Mouse (Mus musculus) pancreas, adult 10 weeks (tissue): ENCODE measurements around the gene Pbld2. TPM values are rescaled to one million over a fixed set of nuclear protein-coding genes. Genes with fewer than 3 reads are reported as not detected.

Source experiments
- polyA plus RNA-seq: library from polyadenylated mRNA; stranded (reverse); fragments of 350-450 nt; fragmentation: Illumina TruSeq; extraction: RNeasy Lipid Tissue Mini Kit (QIAGEN cat#74804); gene quantifications from one replicate; pipeline ENCODE4 v1.2.3, GENCODE M21; 2015; ENCODE audit warnings: low read depth, low replicate concordance; ENCODE audit not compliant: insufficient read depth

The Pbld2 gene
- 12.7 TPM for polyA plus RNA-seq

DNA sequence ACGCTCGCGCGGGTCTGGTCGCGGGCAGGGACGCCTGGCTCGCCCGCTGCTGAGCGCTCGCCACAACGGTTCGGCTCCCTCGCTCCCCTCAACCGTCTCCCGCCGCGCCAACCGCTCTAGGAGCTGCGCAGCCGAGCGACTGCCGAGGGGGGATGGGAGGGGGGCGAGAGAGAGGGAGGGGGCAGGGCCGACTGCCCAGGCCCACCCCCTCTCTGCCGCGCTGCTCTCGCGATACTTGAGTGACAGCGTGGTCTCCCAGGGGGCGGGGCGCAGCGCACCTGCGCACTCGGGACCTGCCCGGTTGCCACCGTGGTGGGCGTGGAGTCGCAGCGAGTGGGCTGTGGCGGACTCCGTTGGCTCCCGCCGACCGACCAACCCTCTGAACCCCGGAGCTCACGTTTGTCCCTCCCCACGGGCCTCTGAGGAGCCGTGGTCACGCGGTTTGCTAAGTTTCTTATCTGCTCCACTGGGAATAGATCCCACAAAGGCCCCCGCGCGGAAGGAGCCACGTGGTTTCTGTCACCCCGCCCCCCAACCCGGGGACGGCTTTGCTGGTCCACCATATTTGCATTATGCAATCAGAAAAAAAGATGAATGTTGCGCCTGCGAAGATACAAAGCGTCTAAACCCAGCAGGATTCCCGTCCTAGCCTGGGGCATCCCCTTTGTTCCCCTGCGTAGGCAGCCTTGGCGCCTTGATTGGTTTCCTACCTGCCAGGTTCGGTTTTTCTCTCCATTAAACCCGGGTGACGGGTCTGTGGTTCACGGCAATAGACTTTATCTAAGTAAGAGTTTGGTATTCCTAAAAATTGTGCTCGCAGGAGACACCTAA, at the start of gene Pbld2, which contains the start of gene Hnrnph3:
Gene Pbld2 (plus strand): TSS at position 567 of the 831 bp plus-strand sequence.
Gene Hnrnph3 (minus strand): TSS at position 469 of the 831 bp plus-strand sequence.

DNA sequence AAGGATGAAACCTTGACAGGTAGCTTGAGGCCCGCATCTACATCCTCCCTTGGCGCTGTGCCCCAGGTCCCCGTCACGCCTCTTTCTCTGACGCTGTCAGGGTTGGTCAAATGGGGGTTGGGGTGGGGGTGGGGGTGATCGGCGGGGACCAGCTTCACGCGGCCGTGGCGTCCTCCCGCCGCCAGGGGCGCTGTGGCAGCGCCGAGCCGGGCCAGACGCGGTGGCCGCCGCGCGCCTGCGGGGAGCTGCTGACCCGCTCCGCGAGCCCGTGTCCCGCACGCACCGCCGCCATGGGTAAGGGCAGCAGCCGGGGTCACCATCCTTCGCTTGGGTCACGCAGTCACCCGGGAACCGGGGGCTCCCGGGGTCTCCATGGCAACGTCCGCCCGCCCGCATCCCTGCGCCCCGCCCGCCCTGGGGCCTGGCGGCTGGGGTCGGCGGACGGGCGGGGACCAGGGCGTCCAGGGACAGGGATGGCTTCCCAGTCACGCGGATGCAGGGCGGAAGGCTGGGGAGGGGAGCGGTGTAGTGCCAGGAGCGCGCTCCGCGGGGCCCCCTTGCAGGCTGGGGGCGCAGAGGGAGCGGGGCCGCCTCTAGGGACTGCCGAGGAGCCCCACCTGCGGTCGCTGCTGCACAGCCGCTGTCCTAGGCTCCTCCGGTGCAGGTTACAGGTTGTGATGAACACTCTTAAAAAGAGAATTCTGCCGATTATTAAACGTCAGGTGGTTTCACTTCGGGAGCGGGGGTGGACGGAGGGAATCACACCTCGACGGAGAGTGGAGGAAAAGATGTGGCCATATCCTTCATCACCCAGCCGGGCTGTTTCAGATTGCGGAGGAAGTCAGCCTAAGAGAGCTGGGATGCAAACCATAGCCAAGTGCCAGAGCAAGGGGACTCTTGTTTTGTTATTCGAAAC, 43.8 kb upstream of the Pbld2 start, which contains the start of gene Rufy2:
Gene Rufy2 (plus strand): TSS at position 185 of the 916 bp plus-strand sequence.

DNA sequence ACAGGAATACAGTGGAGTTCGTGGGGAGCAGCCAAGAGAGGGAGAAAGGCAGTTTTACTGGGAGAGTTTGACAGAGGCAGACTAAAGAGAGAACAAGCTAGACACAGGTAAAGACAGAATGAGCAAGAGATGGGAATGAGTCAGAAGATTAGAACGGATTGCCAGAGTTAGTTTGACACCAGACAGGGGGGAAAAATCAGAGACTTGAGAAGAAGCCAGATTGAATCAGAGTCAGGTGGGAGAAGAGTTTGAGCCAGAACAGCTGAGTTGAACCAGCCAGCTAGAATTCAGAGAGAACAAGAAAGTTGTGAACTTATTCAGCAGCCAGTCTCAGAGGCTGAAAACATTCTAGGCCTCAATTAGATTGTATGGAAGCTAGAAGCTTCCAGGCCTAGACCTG, 35.7 kb downstream of the Pbld2 start, which contains the start of gene Pbld1:
Gene Pbld1 (plus strand): TSS at position 301 of the 400 bp plus-strand sequence.

DNA sequence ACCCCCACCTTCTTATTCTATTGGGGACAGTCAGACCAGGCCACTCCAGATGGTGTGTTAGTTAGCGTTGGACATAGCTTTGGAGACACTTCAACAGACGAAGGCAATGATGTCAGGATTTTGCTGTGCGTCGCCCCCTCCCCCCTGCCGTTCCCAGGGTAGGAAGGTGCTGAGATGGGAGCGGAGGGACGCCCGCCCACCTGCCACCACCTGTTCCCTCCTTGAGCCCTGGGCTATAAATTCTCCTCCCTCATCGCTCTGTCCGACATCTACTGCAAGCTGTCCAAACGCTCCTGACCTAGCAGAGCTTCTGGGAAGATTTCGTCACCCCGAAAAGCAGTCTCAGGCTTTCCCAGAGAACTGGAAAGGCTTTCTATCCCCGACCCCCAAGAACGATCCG, 75.4 kb downstream of the Pbld2 start, which contains the start of gene Atoh7:
Gene Atoh7 (plus strand): TSS at position 131 of the 400 bp plus-strand sequence.

Other genes starting within 250 kb of the Pbld2 start
- gene Ccar1, start 232.0 kb upstream of the Pbld2 start, polyA plus RNA-seq: 18.3 TPM
- gene Tet1, start 115.3 kb upstream of the Pbld2 start, polyA plus RNA-seq: 0.39 TPM
- gene Slc25a16, start 103.7 kb upstream of the Pbld2 start, polyA plus RNA-seq: 3.2 TPM
- 0.48 TPM for gene Dna2, start 77.3 kb upstream of the Pbld2 start, polyA plus RNA-seq
- 3.1 TPM for gene Rufy2, start 44.1 kb upstream of the Pbld2 start, polyA plus RNA-seq
- 25.9 TPM for gene Hnrnph3, start 98 bp upstream of the Pbld2 start, polyA plus RNA-seq
- gene Pbld1, start 35.8 kb downstream of the Pbld2 start, polyA plus RNA-seq: 36.3 TPM
- 0.98 TPM for gene Atoh7, start 75.3 kb downstream of the Pbld2 start, polyA plus RNA-seq
- not detected for gene Mypn, start 179.6 kb downstream of the Pbld2 start, polyA plus RNA-seq
- gene Herc4, start 219.5 kb downstream of the Pbld2 start, polyA plus RNA-seq: 12.5 TPM